ENCODE assay signal across 7 mouse cellular contexts in the genomic region with DNA sequence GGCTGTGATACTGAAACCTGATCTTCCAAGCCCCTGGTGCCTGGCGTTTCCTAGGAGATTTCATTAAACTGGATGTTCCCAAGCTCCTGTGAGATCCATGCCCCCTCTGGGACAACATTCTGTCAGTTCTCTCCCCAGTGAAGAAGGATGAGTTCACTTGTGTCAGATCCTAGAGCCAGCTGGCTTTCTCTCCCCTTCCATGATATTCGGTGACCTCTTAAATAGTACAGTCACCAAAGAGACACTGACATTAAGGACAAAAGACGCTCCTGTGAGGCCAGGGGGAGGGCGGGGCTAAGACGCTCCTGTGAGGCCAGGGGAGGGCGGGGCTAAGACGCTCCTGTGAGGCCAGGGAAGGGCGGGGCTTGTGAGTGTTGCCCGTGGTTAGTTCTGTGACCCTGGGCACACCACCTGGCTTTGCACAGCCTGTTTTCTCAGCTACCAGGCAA. TPM values are rescaled to one million over a fixed set of nuclear protein-coding genes. Genes with fewer than 3 reads are reported as not detected.
DNase-seq lines count a peak whose midpoint lies in the region; ATAC-seq lines count a peak whose summit lies in the region.

No protein-coding gene starts in this region.

- WGBS in intestine, embryonic 15.5 days = 2% methylated on average over 9 of the region's 9 CpGs
- 1% methylated on average over 9 of the region's 9 CpGs for WGBS in neural tube, embryonic 14.5 days

- no peaks in the 10 kb centered on the region for H3K36me3 ChIP-seq in intestine, embryonic 15.5 days
- no peaks in the 10 kb centered on the region for H3K36me3 ChIP-seq in neural tube, embryonic 14.5 days (ENCODE audit: control insufficient read depth, insufficient read depth, low read length)

- no peak overlapping the region for H3K9ac ChIP-seq in intestine, embryonic 15.5 days
- 0 out of 2 replicates have a peak overlapping the region, but pooled peaks have one; percentile 16 for H3K9ac ChIP-seq in neural tube, embryonic 14.5 days (replicated peaks; ENCODE audit: low read depth, low read length)

- H3K4me3 ChIP-seq in intestine, embryonic 15.5 days (replicated peaks) = no peak overlapping the region
- H3K4me3 ChIP-seq in neural tube, embryonic 14.5 days (ENCODE audit: low read depth, low read length) = no peak overlapping the region

- DNase-seq in CD4-positive, CD25-positive, alpha-beta regulatory T cell, adult 2 months (ENCODE audit: low read depth, low spot score) = peak; percentile 83
- peak; percentile 39 for DNase-seq in NIH3T3 (ENCODE audit: low read depth)
- DNase-seq in lung, adult 18-20 months = peak; percentile 78 to 87
- no peak for DNase-seq in right cerebral cortex, postnatal 10 days (ENCODE audit: low spot score in 2 of 2)

- no peaks in the 10 kb centered on the region for H3K9me3 ChIP-seq in intestine, embryonic 15.5 days
- no peaks in the 10 kb centered on the region for H3K9me3 ChIP-seq in neural tube, embryonic 14.5 days (ENCODE audit: control insufficient read depth, low read length)

- no peak overlapping the region for H3K27ac ChIP-seq in intestine, embryonic 15.5 days
- no peak overlapping the region for H3K27ac ChIP-seq in neural tube, embryonic 14.5 days (ENCODE audit: low read depth, low read length)

- H3K27me3 ChIP-seq in intestine, embryonic 15.5 days (replicated peaks) = 0 out of 2 replicates have a peak, but pooled peaks cover 8% of the 10 kb centered on the region
- H3K27me3 ChIP-seq in neural tube, embryonic 14.5 days (ENCODE audit: control insufficient read depth, insufficient read depth, low read length) = no peaks in the 10 kb centered on the region

- peaks cover 26% of the 10 kb centered on the region for H3K4me1 ChIP-seq in intestine, embryonic 15.5 days (replicated peaks)
- H3K4me1 ChIP-seq in neural tube, embryonic 14.5 days (ENCODE audit: control insufficient read depth, insufficient read depth, low read length) = peaks cover 5% of the 10 kb centered on the region; the same call in 1 of the 2 replicates

- ATAC-seq in erythroid progenitor cell, adult 5-6 weeks (replicated peaks; ENCODE audit: low FRiP score, poor library complexity, severe bottlenecking) = peak; percentile 92
- ATAC-seq in intestine, embryonic 15.5 days = peak; percentile 86
- ATAC-seq in neural tube, embryonic 14.5 days (ENCODE audit: low read depth) = peak; percentile 44; the same call in 1 of the 2 replicates

- peak overlapping the region; percentile 55 for H3K4me2 ChIP-seq in intestine, embryonic 15.5 days (replicated peaks)
- H3K4me2 ChIP-seq in neural tube, embryonic 14.5 days (ENCODE audit: low read depth, low read length) = peak overlapping the region; percentile 23; the same call in 1 of the 2 replicates

RNA-seq across cellular contexts. Expression of a gene that starts 31.7 kb away (rescaled TPM):
- not detected in 2 replicates for total RNA-seq in erythroid progenitor cell, adult 5-6 weeks (2015; ENCODE audit: low replicate concordance)
- not detected in 2 replicates for total RNA-seq in erythroid progenitor cell, adult 5-6 weeks (2017; ENCODE audit: low replicate concordance)
- polyA plus RNA-seq in intestine, embryonic 15.5 days (2015; fragmentation: Nextera tagmentation; extraction: Ambion mirVana) = not detected in 2 replicates
- 0.17 TPM in 1 of 2 replicates, not detected in the other for polyA plus RNA-seq in neural tube, embryonic 14.5 days (2014; fragmentation: Nextera tagmentation; extraction: Ambion mirVana)

Comparison
In these comparisons a context has a peak if more than half of its experiments do, and no peak if none do; other contexts are left out.
1. DNase-seq: peak in CD4-positive, CD25-positive, alpha-beta regulatory T cell, adult 2 months (single experiment), NIH3T3 (single experiment) and lung, adult 18-20 months (2 of 2); none in right cerebral cortex, postnatal 10 days (0 of 2).
2. Peak in every context shown above with its lines, with median percentiles within 50 percentile points of each other: ATAC-seq.